Mouse (Mus musculus): ENCODE results near the gene Dohh.

Gene Dohh

GRCm38 (mm10) chr10:81383802-81384604, at the start of gene Dohh, which contains the start of gene Gm48551:
Gene Dohh (plus strand): TSS chr10:81384428.
Gene Gm48551 (plus strand): TSS chr10:81384466.
- DNase-seq (ENCODE audit: low spot score in 2 of 2), result peak; percentile 99

GRCm38 (mm10) chr10:81335393-81336340, 48.6 kb upstream of the Dohh start:
- no peak for DNase-seq (ENCODE audit: low spot score in 2 of 2)

DNA sequence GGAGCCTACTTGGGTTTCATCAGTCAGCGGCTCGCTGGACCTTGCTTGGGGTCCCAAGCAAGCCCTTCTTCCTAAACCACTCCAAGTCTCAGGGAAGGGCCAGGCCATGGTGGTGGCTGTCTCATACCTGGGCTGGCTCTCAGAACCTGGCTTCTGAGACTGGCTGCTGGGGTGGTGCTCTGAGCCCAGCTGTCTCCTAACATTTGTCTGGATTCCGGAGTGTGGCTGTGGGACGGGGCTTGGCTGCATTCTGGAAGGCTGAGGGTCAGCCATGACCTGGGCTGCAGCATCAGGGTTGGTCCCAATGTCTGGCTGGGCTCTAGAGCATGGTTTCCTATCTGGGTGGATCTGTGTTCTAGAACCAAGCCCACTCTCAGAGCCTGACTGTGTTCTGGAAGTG, 47.7 kb upstream of the Dohh start:
- no peak for DNase-seq (ENCODE audit: low spot score in 2 of 2)

DNA sequence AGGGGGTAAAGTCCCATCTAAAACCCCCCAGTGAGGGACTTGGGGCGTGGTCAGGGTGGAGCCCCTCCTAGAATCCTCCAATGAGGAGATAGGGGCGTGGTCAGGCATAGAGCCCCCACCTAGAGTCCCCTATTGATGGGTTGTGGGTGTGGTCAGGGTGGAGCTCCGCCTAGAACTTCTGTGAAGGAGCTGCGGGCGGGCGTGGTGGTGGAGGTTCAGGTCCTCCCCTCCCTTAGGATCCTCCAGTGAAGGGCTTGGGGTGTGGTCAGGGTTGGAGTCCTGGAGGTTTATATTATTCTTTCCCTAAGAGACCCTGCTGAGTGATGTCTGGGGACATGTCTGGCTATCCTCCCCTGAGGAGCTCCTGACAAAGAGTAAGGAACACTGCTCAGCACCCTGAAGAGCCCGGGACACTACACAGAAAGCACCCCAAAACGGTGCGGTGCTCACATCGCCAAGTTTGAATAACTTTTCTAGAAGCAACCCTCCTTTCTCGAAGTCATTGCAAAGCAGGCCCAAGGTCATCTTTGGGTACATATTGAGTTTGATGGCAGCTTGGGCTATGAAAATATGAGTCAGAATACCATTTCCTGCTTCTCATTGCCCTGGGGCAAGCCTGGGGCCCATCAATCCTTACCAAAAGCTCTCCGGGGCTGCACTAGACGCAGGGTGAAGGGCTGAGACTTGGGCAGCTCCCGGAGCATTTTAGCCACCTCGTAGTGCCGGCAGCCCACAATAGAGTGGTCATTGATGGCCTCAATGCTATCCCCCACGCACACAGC, 43.5 kb upstream of the Dohh start:
- DNase-seq (ENCODE audit: low spot score in 2 of 2), result no peak

DNA sequence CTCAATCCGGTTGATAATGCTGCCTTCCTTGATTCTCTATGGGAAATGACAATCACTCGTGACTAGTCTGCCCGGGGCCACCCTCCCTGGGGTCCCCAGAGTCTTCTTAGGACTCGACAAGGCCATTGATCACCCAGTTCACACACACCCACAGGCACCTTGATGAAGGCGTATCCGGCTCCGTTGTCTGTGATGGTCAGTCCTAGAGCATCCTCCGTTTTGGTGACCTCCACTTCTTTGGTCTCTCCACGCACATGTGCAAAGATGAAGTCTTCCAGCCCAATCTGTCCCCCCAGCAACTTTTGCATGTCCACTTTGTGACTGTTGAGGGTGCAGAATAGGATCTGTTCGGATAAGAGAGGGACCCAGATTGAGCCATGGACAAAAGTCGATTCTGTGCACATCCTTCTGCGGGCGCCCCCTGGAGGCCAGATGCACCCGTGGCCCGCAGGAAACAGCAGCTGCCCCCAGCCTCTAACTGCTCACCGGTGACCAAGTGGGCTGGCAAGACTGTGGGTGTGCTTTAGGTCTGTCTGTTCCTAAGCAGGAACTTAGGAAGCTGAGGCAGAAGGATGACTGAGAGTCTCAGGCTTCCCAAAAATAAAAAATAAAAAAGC, 42.8 kb upstream of the Dohh start:
- peak; percentile 55 to 66 for DNase-seq (ENCODE audit: low spot score in 2 of 2)

DNA sequence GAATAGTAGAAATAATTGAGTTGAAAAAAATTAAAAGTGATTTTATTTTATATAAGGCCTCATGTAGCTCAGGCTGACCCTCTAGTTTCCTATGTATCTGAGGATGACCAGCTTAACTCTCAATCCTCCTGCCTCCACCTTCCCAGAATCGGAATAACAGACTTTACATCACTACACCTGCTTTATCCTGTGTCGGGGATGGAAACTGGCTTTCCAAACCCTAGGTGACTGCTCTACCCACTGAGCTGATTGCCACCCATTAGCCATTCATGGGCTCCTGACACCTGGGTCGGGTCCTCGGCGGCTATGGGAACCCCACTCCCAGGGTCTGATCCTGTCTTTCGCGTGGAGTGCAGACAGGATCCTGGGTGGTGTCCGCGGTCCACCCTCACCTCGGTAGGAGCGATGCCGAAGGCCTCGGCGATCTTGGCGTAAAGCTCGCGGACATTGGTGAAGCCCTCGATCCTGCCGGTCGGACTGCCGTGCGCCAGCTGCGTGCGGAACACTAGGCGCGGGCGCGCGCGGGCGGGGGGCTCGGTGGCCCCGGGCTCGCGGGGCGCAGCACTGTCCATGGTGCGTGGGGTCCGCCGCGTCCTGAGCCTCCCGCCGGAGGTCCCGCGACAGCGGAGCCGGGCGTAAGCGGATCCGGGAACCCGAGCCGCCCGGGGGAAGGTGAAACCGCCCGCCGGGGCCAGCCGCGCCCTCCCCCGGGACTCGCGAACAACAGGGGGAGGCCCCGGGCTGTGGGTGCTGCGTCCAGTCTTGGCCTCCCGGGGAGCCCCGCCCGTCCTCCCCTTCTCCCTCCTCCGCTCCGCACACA, 41.3 kb upstream of the Dohh start, which contains the start of gene Gipc3:
Gene Gipc3 (minus strand): TSS at position 581 of the 820 bp plus-strand sequence.
- DNase-seq (ENCODE audit: low spot score in 2 of 2), result no peak

GRCm38 (mm10) chr10:81344421-81345161, 39.6 kb upstream of the Dohh start:
- no peak for DNase-seq (ENCODE audit: low spot score in 2 of 2)

DNA sequence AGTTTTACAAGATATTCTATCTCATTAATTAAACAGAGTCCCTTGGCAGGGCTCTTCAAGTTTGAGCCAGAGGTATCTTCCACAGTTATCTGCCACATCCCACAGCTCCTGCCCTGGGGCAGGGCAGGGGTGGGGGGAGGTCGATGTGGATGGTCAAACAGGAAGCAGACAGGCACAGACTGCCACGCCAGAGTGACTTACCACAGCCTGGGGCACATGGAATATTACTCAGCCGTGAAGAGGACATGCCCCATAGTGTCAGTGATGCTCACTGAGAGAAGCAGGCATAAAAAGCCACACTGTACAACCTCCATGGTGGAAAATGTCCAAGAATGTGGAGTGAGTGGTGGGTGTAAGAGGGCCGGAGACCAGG, 39.1 kb upstream of the Dohh start:
- DNase-seq (ENCODE audit: low spot score in 2 of 2), result no peak

DNA sequence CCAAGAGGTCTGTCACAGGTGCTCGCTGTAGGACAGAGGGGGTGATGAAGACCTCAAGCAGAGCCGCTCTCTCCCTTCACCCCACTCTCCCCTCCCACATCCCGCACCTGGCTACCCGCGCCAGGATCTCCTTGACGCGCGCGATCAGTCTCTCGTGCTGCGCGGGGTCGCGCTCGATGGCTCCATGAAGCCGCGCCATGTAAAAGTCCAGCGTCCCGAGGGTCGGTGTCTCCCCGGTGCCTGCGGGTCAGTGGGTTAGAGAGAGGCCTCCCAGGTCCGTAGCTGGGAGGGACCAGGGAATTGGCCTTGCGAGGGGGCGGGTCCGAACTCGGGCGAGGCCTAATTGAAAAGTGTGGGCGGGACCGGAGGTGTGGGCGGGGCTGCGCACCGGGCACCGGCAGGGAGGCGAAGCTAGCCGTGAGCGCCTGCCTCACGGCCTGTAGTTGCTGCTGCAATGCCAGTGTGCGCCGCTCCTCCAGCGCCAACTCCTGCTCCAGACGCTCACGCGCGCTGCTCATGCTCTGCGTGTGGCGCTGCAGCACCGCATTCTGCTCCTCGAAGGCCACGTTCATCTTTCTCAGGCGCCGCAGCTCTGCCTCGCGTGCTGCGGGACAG, 37.7 kb upstream of the Dohh start:
- peak; percentile 65 to 68 for DNase-seq (ENCODE audit: low spot score in 2 of 2)

- DNase-seq (ENCODE audit: low spot score in 2 of 2), result no peak
Observed at GRCm38 (mm10) chr10:81349146-81349545, 35.1 kb upstream of the Dohh start.

DNA sequence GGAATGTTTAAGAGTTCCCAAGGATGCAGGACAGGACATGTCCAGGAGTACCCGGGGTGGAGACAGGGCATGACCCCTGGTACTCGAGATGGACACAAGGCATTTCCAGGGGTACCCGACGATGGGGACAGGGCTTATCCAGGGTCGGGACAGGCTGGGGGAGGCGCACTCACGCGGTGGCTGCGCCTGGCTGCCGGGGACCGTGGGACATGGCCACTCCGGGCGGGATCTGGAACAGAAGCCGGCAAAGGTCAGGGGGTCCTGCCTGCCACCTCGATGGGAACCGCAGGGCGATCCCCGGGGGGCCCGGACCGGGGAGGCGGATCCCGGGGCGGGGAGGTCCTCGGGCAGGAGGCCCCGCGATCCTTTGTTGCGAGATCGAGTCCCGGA, 34.3 kb upstream of the Dohh start:
- no peak for DNase-seq (ENCODE audit: low spot score in 2 of 2)

DNA sequence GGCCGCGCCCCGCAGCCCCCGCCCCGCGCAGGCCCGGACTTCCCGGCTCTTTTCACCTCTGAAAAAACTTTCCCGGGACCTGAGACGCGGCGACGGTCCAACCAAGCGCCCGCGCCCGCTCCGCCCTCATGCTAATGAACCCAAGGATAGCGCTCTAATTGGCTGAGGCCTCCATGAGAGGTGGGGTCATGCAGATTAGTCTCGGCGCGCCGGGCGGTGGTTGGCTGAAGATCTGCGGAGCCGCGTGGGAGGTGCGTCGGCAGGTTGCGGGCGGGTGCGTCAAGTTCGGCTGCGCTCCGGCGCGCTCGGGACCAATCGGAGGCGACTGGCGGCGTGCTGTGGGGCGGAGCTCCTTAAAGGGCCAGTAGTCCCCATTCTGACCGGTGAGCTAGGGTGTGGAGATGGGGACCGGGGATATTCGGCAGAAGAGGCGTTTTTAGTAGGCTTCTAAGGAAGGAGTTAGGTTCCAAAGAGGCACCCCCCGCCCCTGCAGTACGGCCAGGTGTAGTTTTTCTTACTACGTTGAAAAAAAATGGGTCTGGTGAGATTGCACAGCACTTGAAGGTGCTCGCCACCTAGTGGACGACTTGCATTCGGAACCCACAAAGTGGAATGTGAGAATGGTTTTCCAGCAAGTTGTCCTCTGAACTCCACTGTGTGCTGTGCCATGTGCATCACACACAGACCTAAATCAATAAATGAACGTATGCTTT, 33.7 kb upstream of the Dohh start, which contains the start of gene Hmg20b:
Gene Hmg20b (minus strand): TSS at position 130 of the 713 bp plus-strand sequence.
- peak; percentile 99 to 100 for DNase-seq (ENCODE audit: low spot score in 2 of 2)

DNA sequence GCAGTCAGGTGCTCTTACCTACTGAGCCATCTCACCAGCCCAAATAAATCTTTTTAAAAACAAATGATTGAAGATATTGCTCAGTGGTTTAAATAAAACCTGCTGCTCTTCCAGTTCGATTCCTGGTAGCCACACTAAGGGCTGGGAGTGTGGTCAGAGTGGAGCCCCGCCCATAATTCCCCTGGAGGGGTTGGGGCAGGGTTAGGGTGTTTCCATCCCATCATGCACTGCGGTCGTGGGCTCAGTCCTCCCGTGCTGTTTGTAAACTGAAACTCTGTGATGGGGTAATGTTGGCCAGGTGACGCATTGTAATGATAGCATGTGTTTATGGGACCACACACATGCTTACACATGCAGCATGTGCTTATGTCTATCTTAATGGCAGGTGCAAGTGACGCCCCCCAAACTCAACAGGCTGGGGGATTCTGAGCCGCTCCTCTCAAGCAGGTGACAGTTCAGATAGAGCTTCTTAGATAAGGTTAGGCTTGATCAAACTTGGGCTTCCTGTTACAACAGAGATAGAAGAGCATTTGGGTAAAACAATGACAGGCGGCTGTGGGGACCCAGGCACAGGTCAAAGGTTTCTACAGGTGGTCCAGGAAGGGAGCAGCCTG, 32.4 kb upstream of the Dohh start:
- DNase-seq (ENCODE audit: low spot score in 2 of 2), result no peak

- no peak for DNase-seq (ENCODE audit: low spot score in 2 of 2)
Observed at GRCm38 (mm10) chr10:81354738-81355477, 29.3 kb upstream of the Dohh start.

- DNase-seq (ENCODE audit: low spot score in 2 of 2), result no peak
Observed at GRCm38 (mm10) chr10:81355533-81355932, 28.7 kb upstream of the Dohh start.

GRCm38 (mm10) chr10:81356352-81356990, 27.8 kb upstream of the Dohh start:
- no peak for DNase-seq (ENCODE audit: low spot score in 2 of 2)

Data from right cerebral cortex, adult 2 months (tissue).